Mouse (Mus musculus) urinary bladder, postnatal 10 days (tissue): ENCODE results near the gene Ablim1.

Experiments
- DNase-seq: peaks from one replicate; pipeline ENCODE4 v3.0.0; 2022; ENCODE audit warnings: low spot score

Ablim1 gene

DNA sequence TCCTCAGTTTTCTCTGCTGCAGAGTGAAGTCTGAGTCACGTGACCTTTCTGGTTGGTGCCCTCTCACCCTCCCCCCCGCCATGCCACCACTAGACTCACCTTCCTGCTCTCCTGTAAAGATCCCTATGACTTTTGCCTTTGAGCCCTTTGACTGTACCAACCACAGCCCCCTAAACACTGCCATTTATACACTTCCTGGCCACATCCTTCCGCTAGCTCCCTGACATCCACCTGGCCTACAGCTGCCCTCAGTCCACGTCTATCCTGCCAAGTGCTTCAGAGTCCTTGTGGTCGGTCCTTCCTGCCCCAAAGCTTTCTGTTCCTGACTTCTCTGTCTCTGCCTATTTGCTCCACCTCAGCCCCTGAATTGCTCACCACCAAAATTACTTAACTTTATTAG is 29.1 kb upstream of the Ablim1 start:
- no peak for DNase-seq

DNA sequence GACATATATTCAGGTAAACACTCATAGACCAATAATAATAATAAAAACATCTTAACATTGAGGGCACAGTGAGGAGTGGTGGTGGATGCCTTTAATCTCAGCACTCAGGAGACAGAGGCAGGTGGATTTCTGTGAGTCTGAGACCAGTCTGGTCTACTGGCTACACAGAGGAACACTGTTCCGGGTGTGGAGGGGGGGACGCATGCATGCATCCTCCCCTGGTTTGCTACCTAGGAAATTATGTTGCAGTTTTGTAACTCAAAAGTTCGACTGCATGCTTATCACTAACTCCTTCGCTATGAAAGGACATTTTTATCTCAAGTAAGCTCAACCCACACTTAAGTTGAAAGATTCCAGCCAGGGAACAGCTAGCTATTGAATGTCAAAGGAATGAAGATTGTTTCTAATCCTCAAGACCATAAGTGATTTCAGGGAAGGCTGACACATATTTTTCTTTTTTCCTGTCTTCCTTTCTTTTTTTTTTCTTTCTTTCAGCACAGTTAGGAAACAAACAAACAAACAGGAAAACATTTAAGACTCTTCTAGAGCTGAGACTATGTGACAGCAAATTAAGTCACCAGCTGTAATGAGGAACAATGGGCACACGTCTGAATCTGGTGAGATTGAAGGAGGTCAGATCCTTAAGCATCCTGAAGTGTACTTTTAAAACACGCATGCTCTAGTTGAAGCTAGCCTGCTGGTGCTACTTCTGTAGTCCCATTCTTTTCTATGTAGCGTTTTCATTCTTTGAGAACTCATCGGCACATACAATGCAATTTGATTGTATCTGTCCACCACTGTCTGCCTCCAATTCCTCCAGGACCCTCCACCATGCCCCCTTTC is 26.4 kb upstream of the Ablim1 start:
- no peak for DNase-seq

DNA sequence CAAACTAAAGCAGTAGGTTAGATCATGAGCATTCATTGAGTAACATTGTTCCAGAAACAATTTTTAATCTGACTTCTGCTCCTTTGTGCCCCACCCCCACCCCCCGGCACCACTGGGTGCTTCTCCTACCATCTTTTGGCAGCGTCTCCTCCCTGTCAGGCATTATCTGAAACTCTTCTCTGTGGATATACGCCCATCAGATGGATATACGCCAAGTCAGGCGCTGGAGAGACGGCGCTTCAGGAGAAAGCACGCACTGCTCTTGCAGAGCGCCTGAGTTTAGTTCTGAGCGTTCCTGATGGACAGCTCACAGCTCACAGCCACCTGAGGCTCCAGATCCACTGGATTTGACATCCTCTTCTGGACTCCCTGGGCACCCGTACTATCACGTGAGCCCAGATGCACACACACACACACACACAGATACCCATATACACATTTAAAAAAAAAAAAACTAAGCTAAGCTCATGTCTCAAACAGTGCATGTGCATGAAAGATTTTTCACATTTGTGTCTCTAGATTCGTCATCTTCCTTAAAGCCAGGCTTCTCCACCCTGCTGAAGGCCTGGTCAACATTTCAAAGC is 24.7 kb upstream of the Ablim1 start:
- no peak for DNase-seq

DNA sequence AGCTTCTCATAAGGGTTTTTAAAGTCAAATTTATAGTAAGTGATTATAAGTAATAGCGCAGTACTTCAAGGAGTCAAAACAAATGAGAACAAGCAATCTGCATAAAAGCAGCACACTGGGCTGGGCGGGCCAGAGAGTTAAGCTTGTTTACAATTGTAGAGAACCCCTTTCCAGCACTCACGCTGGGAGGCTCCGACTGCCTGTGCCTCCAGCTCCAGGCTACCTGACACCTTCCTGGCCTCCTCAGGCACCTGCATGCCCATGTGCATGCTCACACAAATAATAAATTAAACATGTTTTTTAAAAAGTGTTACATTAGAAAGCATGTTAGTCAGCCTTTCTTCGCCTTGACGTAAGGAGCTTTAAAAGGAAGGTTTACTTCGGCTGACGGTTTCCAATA is 20.4 kb upstream of the Ablim1 start:
- DNase-seq = no peak

DNA sequence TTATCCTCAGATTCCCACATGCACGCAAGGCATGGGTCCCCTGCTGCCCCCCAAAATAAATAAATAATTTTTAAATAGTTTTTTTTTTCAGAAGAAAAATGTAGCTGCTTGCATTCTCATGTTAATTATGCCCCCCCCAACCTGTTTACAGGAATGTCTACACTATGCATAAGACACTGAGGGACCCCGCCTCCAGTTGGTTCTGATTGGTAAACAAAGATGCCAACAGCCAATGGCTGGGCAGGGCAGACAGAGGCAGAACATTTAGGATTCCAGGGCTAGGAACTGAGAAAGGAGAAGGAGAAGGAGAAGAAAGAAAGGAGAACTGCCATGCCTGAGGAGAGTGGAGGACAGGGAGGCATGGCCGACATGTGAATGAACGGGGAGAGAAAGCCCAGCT is 18.6 kb upstream of the Ablim1 start:
- DNase-seq = no peak

DNA sequence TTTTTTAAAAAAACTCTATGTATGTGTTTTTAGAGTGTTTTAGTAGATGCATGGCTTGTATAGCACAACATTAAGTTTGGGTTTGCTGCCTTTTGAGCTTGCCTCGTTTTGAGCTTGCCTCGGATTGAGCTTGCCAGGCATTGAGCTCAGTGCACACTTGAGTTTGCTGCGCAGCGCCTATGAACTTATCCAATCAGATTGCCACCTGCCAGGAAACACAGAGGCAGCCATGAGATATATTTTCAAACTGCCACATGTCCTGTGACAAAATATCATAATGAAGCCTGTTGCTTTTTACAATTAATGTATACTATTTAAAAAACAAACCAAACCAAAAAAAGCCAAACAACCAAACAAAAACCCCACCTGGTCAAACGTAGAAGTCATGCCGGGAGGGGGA is 16.5 kb upstream of the Ablim1 start:
- no peak for DNase-seq

DNA sequence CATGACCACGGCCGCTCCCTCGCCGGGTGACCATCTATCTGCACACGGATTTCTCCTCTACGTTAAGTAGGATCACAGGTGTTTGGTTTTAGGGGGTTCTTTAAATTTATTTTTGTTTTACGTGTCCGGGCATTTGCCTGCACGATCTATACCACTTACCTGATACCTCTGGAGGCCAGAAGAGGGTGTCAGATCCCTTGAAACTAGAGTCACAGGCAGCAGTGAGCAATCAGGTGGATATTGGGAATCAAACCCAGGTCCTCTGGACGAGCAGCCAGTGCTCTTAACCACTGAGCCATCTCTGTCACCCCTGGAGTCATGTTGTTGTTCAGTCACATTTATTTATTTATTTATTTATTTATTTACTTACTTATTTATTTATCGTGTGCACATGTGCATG is 15.6 kb upstream of the Ablim1 start:
- DNase-seq = no peak

DNA sequence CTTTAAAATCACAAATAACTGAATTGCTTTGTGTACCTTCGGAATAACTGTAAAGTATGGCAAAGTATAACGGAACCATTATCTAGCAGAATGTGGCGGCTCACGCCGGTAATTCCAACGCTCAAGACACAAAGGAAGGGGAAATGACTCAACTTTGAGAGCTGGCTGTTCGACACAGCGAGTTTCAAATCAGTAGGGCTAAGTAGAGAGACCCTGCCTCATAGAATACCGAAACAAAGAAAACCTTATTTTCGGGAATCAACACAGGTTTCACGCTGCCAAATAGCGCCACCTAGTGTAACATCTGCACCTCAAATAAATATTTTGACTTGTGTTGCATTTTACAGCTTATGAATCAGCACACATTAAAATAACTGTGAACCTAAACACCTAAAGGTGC is 14.1 kb upstream of the Ablim1 start:
- no peak for DNase-seq

DNA sequence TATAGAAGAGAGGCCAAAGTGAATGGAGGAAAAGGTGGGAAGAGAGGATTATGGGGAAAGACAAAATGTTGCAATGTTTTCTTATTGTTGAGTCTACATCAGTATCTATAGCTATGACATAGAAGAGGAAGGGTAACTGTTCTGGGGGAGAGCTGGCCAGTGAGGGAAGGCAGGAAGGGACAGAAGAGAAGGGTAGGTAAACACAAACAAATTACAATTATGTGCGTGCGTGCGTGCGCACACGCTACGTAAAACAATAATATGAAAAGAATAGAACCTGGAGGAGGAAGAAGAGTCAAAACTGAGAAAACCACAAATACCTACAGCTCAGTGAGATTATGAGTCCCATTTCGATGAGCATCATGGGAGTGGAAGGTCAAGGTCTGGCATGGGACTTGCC is 13.6 kb upstream of the Ablim1 start:
- no peak for DNase-seq

DNA sequence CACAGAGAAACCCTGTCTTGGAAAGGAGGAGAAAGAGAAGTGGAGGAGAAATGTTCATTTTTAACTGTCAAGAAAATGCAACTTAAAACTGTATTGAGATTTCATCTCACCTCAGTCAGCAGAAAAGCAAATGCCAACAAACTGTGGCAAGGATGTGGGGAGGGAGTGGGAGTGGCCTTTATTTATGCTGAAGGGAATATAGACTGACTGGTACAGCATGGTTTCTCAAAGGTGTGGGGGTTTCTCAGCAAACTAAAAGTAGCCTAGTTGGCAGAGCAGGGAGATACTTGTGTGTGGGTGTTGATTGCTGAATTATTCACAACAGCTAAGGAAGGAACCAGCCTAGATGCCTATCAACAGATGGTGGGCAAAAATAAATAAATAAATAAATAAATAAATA is 13.0 kb upstream of the Ablim1 start:
- no peak for DNase-seq

DNA sequence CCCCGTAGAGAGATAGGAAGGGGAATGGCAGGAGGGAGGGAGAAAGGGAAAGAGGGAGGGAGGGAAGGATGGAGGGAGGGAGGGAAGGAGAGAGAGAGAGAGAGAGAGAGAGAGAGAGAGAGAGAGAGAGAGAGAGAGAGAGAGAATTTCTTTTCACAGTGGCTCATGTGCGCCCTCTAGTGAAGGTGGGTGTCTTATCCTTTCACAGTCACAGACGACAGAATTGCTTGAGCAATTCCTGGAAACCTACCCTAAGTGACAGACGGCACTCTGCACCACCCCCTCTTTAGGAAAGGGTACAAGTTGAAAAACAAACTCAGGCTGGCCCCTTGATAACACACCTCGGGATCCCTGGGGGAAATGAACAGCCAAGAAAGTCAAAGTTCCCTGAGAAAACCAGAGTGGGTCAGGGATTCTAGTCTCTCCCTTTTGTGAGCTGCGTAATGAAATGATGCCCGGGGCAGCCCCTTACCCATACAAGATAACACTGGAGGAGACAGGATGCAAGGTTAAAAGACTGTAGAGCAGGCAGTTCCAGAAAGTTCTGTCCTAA is 11.1 kb upstream of the Ablim1 start:
- no peak for DNase-seq

DNA sequence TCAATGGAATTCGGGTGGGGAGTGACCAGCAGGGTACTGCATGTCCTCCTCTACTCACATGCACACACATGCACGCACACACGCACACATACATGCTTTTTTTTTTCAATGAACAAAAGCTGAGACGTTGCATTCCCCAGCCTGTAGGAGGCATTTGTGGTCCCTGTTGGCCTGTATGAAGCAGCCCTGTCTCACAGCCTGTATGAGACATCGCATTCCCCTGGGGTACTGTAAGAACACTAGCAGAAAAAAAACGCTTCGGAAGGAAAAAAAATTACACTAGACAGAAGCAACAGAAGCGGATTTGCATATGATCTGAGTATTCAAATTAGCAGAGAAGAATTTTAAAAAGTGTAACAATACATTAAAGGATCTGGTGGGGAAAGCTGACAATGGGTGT is 8.4 kb upstream of the Ablim1 start:
- no peak for DNase-seq

DNA sequence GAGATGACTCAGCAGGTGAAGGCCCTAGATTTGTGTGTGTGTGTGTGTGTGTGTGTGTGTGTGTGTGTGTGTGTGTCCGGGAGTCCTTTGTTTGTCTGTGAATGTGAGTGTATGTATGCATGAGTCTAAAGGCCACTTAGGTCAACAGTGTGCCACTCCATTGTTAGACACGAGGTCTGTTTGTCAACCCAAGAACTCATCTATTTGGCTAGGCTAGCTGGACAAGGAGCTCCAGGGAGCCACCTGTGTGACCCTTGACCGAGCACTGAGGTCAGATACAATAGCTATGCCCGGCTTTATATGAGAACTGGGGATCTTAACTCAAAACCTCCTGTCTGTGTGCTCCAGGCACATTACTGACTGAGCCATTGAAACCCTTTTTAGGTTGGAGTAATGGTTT is 7.8 kb upstream of the Ablim1 start:
- no peak for DNase-seq

DNA sequence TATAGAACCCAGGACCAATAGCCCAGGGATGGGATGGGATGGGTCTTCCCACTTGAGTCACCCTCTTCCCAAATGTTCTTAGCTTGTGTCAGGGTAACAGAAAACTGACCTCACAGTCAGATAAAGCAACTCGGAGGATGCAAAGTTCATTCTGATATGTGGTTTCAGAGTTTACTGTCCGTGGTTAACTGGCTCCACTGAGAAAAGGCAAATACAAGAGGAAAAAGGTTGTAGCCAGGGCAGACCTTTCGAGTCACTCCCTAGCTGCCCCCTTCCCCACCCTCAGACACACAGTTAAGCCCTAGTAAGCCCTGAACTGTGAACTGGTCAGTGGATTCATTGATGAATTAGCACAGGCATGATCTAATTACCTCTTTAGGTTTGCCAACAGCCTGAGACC is 7.1 kb upstream of the Ablim1 start:
- DNase-seq = no peak

DNA sequence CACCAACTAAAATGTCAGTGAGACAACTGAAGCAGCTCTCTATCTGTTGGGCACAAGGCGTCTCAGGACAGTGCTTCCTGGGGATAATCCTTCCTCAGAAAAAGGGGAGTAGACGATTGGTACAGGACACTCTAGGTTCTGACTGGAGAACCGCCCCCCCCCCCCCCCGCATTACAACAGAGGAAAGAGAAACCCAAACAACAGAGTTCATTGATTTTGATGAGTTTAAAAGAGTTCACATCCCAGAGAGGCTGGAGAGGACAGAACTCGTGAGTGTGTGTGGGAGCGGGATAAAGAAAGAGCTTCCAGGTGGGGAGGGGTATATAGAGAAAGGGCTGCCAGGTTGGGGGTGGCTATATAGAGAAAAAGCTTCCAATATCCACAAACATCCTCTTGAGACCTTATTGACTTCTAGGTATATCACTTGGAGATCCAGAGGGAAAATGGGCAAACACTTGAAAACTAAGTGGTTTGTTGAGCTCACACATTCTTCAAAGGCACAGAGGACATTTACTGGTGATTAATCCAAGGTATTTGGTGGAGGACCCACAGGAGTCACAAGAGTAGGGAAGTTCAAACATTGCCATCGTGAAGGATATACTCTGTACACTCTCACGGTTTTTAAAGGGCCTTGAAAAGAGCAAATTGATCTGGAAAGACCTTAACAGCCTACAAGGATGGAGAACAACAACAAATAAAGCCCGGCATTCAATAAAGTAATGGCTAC is 6.1 kb upstream of the Ablim1 start:
- DNase-seq = no peak

DNA sequence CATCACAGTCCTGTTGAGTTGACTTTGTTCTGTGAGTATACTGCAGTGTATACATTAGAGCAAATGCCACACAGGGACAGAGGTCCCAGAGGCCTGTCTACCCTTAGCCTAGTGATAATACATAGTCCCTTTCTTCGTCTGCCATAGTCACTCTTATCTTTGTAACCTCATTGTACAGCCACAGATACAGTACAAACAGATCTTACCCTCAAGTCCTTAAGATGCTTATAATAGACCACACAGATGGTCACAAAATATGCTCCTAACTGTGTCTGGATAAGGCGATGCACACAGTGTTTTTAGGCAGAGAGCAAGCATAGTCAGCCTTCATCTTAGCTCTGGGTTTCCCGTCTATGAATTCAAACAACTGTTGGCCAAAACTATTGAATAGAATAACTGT is 1.9 kb upstream of the Ablim1 start:
- DNase-seq = no peak

DNA sequence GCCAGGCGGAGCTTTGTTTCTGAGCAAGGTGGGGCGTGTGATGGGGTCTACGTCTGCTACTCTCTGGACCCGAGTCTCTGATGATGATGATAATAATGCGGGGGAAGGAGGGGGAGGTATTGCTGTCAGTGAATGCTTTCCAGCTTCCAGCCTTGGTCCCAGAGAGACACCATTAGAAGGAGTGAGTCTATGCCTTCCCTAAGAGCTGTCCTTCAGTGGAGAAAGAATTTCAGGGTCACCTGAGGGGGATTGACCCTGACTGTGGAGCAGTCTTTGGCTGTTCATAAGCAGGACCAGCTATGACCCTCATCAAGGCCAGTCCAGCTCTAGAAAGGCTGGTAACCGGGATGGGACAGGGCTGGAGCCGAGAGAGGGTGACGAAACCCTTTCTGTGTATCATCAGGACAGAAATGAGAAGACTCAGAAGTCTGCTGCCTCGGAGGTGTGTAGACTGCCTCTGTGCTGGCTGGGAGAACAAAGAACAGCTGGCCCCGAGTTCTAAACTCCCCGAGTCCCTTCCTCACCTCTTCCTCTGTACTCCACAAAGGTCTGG is 370 bp upstream of the Ablim1 start:
- no peak for DNase-seq

DNA sequence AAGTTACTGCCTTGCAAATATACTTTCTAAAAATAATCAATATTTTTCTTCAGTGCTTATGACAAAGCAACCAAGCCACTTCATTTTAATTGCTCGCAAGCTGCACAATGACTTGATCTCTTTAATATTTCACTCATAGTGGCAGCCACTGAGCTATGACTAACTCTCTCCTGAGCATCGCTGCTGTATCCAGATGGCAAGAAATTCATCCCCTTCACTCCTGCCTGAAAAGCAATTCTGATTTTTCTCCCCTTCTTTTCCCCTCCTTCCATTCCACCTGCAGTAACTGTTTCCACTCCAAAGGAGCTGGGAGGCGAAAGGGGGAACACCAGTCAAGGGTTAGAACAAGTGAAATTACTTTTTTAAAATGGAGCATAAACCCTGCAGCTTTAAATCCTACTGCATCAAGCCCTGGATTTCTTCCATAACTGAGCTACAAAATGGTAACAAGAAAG is 801 bp downstream of the Ablim1 start:
- DNase-seq = no peak

DNA sequence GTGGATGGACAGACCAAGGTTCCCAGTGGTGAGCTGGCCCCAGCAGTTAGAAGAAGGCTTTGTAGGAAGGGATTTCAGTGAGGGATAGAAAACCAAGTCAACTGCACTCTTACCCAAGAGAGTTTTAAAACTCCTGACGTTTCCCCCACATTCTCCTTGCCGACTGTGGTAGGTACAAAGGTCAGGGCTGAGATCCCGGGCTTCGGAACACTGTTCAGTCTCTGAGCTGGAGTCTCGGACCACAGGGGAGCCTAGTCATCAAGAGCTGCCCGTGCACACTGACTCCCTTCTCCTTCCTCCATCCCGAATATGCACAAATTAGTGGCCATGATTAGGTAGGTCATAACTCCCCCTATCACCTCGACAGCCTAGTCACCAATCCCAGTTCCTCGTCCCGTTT is 1.5 kb downstream of the Ablim1 start:
- DNase-seq = no peak

DNA sequence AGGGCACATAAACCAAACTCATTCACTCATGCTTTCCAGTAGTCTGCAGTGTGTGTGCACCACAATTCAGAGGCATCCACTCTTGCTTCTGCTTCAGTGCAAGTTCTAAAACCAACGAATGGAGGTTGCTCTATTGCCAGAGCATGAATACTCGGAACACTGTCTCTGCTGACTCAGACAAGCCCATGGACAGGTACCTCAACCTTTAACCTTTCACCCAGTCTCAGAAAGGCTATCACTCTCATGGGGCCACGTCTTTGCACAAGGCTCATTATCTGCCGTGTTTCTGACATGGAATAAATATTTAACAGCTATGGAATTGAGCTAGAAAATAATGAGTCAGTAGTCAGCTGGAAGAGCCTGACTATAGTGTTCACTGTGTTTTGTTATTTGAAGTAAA is 4.7 kb downstream of the Ablim1 start:
- DNase-seq = no peak

DNA sequence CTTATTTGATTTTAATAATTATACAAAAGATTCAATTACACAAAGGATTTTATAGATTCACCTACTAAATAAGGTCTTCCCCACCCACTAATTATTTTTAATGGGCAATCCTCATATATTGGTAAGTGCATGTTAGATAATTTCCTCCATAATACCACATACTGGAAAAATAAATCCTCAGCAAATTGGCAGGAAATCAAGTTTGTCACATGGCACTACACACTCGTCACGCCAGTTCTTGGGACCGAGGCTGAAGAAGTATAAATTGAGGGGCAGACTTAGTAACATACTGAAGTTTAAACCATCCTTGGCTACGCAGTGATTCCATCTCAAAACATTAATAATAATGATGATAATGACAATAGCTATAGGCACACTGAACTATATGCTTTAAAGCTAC is 8.1 kb downstream of the Ablim1 start:
- DNase-seq = no peak

DNA sequence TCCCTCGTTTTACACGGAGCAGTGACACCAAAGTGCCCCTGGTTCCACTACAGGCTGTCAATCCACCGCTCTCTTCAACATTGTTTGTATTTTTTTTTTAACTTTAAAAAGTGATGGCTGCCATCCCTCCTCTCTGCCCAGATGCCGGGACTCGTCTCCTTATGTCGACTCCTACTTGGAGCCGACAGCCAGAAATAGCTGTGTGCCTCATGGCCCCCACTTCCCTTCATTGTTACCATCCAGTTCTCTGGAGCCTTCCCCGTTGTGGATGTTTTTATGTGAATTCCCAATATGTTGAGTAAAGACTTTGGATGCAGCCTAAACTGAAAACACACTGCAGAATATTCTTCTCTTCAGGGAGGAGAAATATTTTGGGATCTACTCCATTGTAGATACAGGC is 8.7 kb downstream of the Ablim1 start:
- DNase-seq = no peak

DNA sequence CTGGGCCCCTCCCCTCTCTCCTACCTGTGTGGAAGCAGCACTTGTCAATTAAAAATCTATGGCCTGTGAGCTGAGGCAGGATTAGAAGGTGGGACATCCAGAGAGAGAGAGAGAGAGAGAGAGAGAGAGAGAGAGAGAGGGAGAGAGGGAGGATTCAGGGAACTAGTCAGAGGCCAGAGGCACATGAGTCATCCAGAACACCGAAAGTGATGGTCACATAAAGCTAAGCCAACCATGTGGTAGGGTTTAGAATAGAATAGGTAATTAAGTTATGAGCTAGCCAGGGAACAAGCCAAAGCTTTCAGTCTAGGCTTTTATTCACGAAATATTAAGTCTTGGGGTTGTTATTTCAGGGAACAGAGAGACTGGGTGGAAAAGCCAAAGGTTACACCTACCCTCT is 10.1 kb downstream of the Ablim1 start:
- DNase-seq = no peak
